Mouse (Mus musculus): ENCODE data around the gene Mgst2.

GRCm38 (mm10) chr3:51708375-51708745, 48.2 kb downstream of the Mgst2 start:
- TF ChIP-seq CTCF (IDR thresholded peaks at IDR 0.05; ENCODE audit: low read depth) (no peak), EP300 (IDR thresholded peaks at IDR 0.05; ENCODE audit: low read depth) (no peak)

All from liver, embryonic 14.5 days (tissue).